Mouse (Mus musculus): ENCODE measurements around the gene Aldh1a1.

- no peak for TF ChIP-seq EP300 (IDR thresholded peaks at IDR 0.05; ENCODE audit: low read depth)
- TF ChIP-seq CTCF (IDR thresholded peaks at IDR 0.05; ENCODE audit: low read depth), result peak; percentile 54
Observed at GRCm38 (mm10) chr19:20449546-20449945, 43.0 kb upstream of the Aldh1a1 start.
